Mouse (Mus musculus): Measurements from ENCODE around the gene Fry.

Fry gene

GRCm38 (mm10) chr5:150388623-150389022 is 270.2 kb downstream of the Fry start:
- DNase-seq (ENCODE audit: low spot score in 2 of 2) = no peak

GRCm38 (mm10) chr5:150389589-150390377 is 271.3 kb downstream of the Fry start:
- no peak for DNase-seq (ENCODE audit: low spot score in 2 of 2)

GRCm38 (mm10) chr5:150390422-150390821 is 272.0 kb downstream of the Fry start:
- no peak for DNase-seq (ENCODE audit: low spot score in 2 of 2)

- DNase-seq (ENCODE audit: low spot score in 2 of 2) = no peak
These were observed 276.2 kb downstream of the Fry start for GRCm38 (mm10) chr5:150394645-150395044.

GRCm38 (mm10) chr5:150402832-150403447 is 284.5 kb downstream of the Fry start:
- no peak for DNase-seq (ENCODE audit: low spot score in 2 of 2)

- DNase-seq (ENCODE audit: low spot score in 2 of 2) = no peak
These were observed 286.4 kb downstream of the Fry start for GRCm38 (mm10) chr5:150404867-150405266.

GRCm38 (mm10) chr5:150408979-150409378 is 290.5 kb downstream of the Fry start:
- no peak for DNase-seq (ENCODE audit: low spot score in 2 of 2)

- DNase-seq (ENCODE audit: low spot score in 2 of 2) = no peak
These were observed 291.1 kb downstream of the Fry start for GRCm38 (mm10) chr5:150409451-150410045.

GRCm38 (mm10) chr5:150412750-150413450 is 294.5 kb downstream of the Fry start:
- DNase-seq (ENCODE audit: low spot score in 2 of 2) = no peak

- no peak for DNase-seq (ENCODE audit: low spot score in 2 of 2)
These were observed 296.4 kb downstream of the Fry start for GRCm38 (mm10) chr5:150414823-150415222.

GRCm38 (mm10) chr5:150417223-150417622 is 298.8 kb downstream of the Fry start:
- DNase-seq (ENCODE audit: low spot score in 2 of 2) = no peak

- no peak for DNase-seq (ENCODE audit: low spot score in 2 of 2)
These were observed 299.6 kb downstream of the Fry start for GRCm38 (mm10) chr5:150418035-150418434.

- DNase-seq (ENCODE audit: low spot score in 2 of 2) = no peak
These were observed 306.6 kb downstream of the Fry start for GRCm38 (mm10) chr5:150425038-150425437.

GRCm38 (mm10) chr5:150426595-150426994 is 308.1 kb downstream of the Fry start:
- peak in 1 of 2 experiments; percentile 56 for DNase-seq (ENCODE audit: low spot score in 2 of 2)

- peak in 1 of 2 experiments; percentile 25 for DNase-seq (ENCODE audit: low spot score in 2 of 2)
These were observed 312.8 kb downstream of the Fry start for GRCm38 (mm10) chr5:150431286-150431685.

GRCm38 (mm10) chr5:150432960-150433359 is 314.5 kb downstream of the Fry start:
- no peak for DNase-seq (ENCODE audit: low spot score in 2 of 2)

- peak in 1 of 2 experiments; percentile 30 for DNase-seq (ENCODE audit: low spot score in 2 of 2)
These were observed 318.4 kb downstream of the Fry start for GRCm38 (mm10) chr5:150436629-150437389.

GRCm38 (mm10) chr5:150441690-150442089 is 323.2 kb downstream of the Fry start:
- DNase-seq (ENCODE audit: low spot score in 2 of 2) = peak in 1 of 2 experiments; percentile 28

GRCm38 (mm10) chr5:150451281-150452003 is 333.0 kb downstream of the Fry start:
- DNase-seq (ENCODE audit: low spot score in 2 of 2) = no peak

GRCm38 (mm10) chr5:150452004-150452626 is 333.7 kb downstream of the Fry start:
- no peak for DNase-seq (ENCODE audit: low spot score in 2 of 2)
